Mouse (Mus musculus) macrophage (primary cell): ENCODE data around the gene Rffl. TPM values are rescaled to one million over a fixed set of nuclear protein-coding genes. Genes with fewer than 3 reads are reported as not detected.
"Not testable (repeated sequence)": the region's sequence is repeated elsewhere in the genome, so short reads cannot be mapped to it uniquely, and the experiment has no call there.

Source experiments
- H3K27ac ChIP-seq: fragments of 350-480 bp; formaldehyde crosslinking; 2 replicates; pipeline ENCODE4 v1.9.0; 2021
- H3K36me3 ChIP-seq: fragments of 350-480 bp; formaldehyde crosslinking; 2 replicates; pipeline ENCODE4 v1.9.0; 2021; ENCODE audit errors: inconsistent target
- H3K4me3 ChIP-seq: fragments of 350-480 bp; formaldehyde crosslinking; 2 replicates; pipeline ENCODE4 v1.9.0; 2021; ENCODE audit errors: inconsistent target
- H3K79me2 ChIP-seq: fragments of 350-480 bp; formaldehyde crosslinking; 2 replicates; pipeline ENCODE4 v1.9.0; 2021; ENCODE audit errors: inconsistent target
- whole genome bisulfite sequencing: methylation state at CpG from one replicate; pipeline ENCODE4 v1.1.7; 2026; ENCODE audit warnings: inconsistent platforms; ENCODE audit not compliant: missing documents; 5-methylcytosine and 5-hydroxymethylcytosine counted together
- polyA plus RNA-seq: library from polyadenylated mRNA; stranded (reverse); fragments of 250-400 nt; gene quantifications from 3 replicates; pipeline ENCODE4 v1.2.4, GENCODE M21; 2018; ENCODE audit warnings: inconsistent platforms

Rffl gene
- polyA plus RNA-seq, 1 experiment from 2014 or later: 5.0 TPM

DNA sequence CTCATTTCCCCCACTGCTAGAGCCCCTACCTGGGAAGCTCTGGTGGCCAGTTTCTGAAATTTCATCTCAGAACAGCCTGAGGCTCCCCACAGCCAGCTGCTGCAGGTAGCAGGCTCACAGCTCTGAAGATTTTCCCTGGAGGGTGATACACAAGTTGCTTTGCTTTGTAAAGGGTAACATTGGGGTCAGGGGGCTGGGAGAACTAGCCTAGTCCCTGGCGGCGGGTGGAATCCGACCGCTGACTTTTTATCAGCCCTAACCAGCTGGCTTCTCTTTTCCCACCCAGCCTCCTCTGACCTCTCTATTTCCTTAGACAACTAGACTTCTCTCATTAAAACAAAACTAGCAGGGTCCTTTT lies 25.0 kb downstream of the Rffl start:
- H3K27ac ChIP-seq: 0 out of 2 replicates have a peak overlapping the region, but pooled peaks have one; percentile 36
- H3K4me3 ChIP-seq: peak overlapping the region; percentile 23; the same call in 1 of the 2 replicates
- H3K36me3 ChIP-seq: no peaks in the 10 kb centered on the region
- WGBS: 19% methylated on average over 4 of the region's 4 CpGs
- H3K79me2 ChIP-seq: peaks cover 13% of the 10 kb centered on the region; the same call in 1 of the 2 replicates

DNA sequence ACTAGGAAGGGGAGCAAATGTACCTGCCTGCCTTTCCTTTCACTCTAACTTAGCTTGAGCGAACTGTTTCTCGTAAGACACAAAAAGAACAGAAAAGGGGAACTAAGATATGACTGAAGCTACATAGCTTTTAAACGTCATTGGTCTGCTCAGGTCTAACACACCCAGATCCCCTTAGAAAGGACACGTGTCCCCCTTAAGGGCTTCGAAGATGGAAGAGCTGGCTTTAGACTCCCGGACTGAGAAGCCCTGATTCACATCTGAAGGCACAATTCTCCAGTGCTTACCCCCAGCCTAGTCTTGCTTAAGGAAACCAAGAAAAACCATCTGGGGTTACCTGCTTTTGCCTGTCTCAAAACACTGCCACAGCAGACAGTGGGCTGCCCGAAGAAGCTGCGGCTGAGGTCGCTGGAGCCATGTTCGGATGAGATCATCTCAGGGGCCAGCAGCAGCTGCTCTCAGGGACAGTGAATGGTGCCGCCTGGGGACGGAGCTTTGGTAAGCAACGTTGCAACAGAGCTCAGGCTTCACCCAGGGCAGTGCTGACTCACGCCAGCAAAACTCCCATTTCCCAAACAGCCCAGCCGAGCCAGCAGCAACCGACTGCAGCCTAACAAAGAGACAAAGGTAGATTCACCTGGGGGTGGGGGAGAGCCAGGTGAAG lies 25.5 kb downstream of the Rffl start:
- peaks cover 12% of the 10 kb centered on the region; the same call in 1 of the 2 replicates for H3K79me2 ChIP-seq
- peak overlapping the region; percentile 23 for H3K4me3 ChIP-seq
- peak overlapping the region; percentile 36 for H3K27ac ChIP-seq
- H3K36me3 ChIP-seq: no peaks in the 10 kb centered on the region
- 5% methylated on average over 15 of the region's 16 CpGs for WGBS

DNA sequence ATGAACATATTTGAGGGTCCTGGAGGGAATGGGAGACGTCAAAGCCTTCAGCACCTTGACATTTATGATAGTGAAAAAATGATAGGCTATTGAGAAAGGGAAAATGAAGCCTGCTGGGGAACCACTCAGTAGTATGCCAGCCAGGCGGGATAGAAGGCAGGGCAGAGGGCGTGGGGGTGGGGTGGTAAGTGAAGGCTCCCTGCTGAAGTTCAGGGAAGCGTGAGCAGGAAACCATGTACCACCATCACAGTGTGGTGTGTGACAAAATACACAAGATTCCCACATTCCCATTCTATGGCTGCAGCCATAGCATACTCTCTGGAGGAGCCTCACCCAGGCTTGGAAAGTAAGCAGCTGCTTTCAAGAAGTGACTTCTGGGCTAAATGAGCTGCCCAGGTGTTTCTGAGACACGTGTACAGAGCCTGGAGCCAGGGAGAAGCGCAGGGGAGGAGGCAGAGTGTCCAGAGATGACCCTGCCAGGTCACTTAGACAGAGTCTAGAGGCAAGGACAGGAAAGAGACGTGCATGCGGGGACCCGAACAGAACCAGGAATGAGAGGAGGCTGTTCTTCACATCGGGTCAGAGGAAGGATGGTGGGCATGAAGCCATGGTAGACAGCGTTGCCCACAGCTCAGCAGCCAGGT lies 26.1 kb downstream of the Rffl start:
- Histone ChIP-seq H3K36me3 (no peaks in the 10 kb centered on the region), H3K27ac (no peak overlapping the region)
- WGBS: 52% methylated on average over 11 of the region's 11 CpGs

DNA sequence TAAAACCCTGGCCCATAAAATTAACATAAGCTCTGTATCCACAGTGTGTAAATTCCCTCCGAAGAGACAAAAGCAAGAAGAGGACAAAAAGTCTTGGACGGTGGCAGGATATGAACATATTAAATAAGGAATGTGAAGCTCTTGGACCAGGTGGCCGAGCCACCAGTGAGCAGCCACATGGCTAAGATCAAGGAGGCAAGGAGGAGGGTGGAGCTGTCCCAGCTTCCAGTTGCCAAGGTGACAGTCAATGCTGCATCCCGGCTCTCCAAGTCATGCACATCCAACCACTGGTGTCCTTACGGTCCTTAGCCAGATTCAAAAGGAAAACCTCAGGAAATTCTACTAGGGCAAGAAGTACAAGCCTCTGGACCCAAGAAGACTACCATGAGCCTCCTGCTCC lies 32.5 kb downstream of the Rffl start:
- H3K36me3 ChIP-seq: no peaks in the 10 kb centered on the region
- WGBS: 98% methylated on average over 5 of the region's 5 CpGs
- peaks cover 21% of the 10 kb centered on the region; the same call in 1 of the 2 replicates for H3K79me2 ChIP-seq
- no peak overlapping the region for H3K4me3 ChIP-seq
- no peak overlapping the region for H3K27ac ChIP-seq

More for the DNA sequence above, 26.1 kb downstream of the Rffl start:
- Histone ChIP-seq H3K79me2 (peaks cover 8% of the 10 kb centered on the region; the same call in 1 of the 2 replicates), H3K4me3 (peak overlapping the region; percentile 23; the same call in 1 of the 2 replicates)

DNA sequence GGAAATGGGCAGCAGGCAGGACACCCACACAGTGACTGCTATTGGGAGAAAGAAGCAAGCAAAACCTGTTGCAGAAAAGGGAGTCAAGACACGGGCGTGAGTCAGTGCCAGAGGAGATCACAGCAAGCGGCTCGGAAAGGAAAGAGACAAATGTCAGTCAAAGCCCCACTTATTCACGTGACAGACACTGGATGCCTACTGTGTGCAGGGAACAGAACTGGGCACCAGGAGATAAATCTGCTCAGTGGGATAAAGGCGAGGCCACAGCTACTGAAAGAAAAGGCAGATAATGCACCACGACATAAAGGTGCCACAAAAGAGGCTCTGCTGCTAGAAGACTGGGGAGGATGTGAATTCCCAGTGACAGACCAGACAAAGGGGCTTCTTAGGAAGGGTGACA lies 33.2 kb downstream of the Rffl start:
- peaks cover 21% of the 10 kb centered on the region; the same call in 1 of the 2 replicates for H3K79me2 ChIP-seq
- H3K36me3 ChIP-seq: no peaks in the 10 kb centered on the region
- no peak overlapping the region for H3K4me3 ChIP-seq
- WGBS: 92% methylated on average over 7 of the region's 7 CpGs
- no peak overlapping the region for H3K27ac ChIP-seq

DNA sequence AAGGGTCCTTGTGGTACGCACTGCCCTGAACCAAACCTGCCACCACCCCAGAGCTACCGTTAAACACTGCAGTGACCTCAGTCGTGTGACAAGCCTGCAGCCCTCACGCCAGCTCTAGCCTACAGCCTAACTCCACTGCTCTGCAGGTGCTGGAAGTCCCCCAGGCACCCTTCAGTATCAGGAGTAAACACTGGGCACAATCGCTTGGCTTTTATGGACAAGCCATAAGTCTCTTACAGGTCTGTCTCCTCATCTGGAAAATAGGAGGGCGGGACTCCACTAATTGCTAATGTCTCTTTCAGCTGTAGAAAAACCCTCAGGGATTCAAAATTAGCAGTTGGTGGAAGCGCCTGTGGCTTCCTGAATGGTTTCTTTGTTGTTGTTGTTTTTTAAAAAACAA lies 33.8 kb downstream of the Rffl start:
- H3K4me3 ChIP-seq: no peak overlapping the region
- WGBS: 95% methylated on average over 7 of the region's 7 CpGs

DNA sequence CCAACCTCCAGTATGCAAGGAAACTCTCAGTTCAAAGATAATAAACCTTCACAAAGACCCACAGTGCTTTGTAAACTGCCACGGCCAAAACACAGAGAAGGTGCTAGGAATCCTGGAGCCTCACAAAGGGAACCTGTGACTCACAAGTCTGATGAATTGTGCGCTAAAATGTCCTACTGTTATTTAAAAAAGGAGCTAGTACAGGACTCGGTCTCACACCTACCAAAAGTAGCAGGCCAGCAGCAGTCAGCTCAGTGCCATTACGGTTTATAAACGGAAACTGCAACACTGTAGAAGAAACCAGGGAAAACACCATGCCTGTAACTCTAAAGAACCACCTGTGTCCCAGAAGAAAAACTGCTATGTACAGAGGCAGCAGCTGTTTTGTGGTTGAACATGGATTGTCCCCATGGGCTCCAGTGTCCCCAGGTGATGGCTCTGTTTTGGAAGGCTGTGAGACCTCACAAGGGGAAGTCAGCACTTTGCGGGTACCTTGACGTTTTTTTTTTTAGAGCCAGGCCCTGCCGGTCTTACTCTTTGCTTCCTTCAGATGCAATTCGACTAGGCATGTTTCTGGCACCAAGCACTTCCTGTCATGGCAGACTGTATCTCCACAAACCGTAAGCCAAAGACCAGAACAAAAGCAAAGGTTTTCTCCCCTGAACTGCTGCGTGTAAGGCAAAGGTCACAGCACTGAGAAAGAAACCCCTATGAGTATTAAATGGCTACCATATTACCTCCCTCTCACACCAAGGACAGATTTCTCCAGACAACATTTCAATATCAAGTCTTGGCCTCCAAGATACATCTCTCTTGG lies 35.2 kb downstream of the Rffl start:
- no peak overlapping the region for H3K27ac ChIP-seq
- H3K79me2 ChIP-seq: peaks cover 21% of the 10 kb centered on the region; the same call in 1 of the 2 replicates
- no peak overlapping the region for H3K4me3 ChIP-seq
- 87% methylated on average over 11 of the region's 11 CpGs for WGBS
- no peaks in the 10 kb centered on the region for H3K36me3 ChIP-seq

More for the DNA sequence above, 33.8 kb downstream of the Rffl start:
- Histone ChIP-seq H3K27ac (no peak overlapping the region), H3K36me3 (no peaks in the 10 kb centered on the region), H3K79me2 (peaks cover 21% of the 10 kb centered on the region; the same call in 1 of the 2 replicates)

DNA sequence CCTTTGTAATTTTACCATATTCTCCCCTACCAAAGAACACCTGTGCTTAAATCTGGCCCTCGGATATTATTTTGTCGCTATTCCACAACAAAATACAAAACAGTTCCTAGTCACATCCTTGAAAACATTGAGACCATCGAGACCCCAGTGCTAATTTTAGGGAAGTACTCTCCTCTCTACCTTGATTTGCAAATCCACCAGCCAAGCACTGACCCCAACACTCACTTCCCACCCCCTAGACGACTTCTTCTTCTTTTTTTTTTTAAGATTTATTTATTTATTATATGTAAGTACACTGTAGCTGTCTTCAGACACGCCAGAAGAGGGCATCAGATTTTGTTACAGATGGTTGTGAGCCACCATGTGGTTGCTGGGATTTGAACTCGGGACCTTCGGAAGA lies 36.7 kb downstream of the Rffl start:
- WGBS: 56% methylated on average over 7 of the region's 7 CpGs
- not testable (repeated sequence) for H3K4me3 ChIP-seq, H3K27ac ChIP-seq, H3K36me3 ChIP-seq
- H3K79me2 ChIP-seq: peaks cover 19% of the 10 kb centered on the region; the same call in 1 of the 2 replicates

DNA sequence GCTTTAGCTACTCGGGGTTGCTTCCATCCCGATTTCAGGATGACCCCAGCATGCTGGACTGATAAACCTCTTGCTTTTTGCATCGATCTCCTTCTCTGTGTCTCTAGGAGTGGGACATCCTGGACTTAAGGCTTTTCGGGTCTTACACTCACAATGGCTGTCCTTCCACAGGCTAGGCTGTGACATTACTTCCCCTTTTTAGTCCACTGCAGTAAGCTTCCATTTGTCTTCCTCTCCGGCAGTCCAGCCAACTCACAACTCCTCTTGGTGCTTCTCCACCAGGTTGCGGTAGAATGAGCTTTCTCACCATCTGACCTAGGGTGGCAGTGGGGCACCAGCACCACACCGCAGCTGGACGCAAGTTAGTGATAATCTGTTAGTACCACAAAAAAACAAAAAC lies 37.1 kb downstream of the Rffl start:
- 52% methylated on average over 8 of the region's 8 CpGs for WGBS
- no peak overlapping the region for H3K27ac ChIP-seq

DNA sequence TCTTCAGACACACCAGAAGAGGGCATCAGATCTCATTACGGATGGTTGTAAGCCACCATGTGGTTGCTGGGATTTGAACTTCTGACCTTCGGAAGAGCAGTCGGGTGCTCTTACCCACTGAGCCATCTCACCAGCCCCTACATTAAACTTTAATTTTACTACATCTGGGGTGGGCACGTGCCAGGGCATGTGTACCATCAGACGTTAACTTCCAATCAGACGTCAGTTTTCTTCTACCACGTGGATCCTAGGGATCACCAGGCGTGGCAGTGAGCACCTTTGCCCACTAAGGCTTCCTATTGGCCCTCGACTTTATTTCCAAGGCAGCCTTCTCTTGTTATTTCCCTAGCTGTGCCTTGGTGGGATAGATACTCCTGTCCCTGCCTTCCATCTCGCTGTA lies 38.6 kb downstream of the Rffl start:
- not testable (repeated sequence) for H3K27ac ChIP-seq, H3K4me3 ChIP-seq, H3K36me3 ChIP-seq, H3K79me2 ChIP-seq
- WGBS: 98% methylated on average over 9 of the region's 10 CpGs

More for the DNA sequence above, 37.1 kb downstream of the Rffl start:
- H3K36me3 ChIP-seq: no peaks in the 10 kb centered on the region
- peaks cover 15% of the 10 kb centered on the region; the same call in 1 of the 2 replicates for H3K79me2 ChIP-seq
- H3K4me3 ChIP-seq: no peak overlapping the region

DNA sequence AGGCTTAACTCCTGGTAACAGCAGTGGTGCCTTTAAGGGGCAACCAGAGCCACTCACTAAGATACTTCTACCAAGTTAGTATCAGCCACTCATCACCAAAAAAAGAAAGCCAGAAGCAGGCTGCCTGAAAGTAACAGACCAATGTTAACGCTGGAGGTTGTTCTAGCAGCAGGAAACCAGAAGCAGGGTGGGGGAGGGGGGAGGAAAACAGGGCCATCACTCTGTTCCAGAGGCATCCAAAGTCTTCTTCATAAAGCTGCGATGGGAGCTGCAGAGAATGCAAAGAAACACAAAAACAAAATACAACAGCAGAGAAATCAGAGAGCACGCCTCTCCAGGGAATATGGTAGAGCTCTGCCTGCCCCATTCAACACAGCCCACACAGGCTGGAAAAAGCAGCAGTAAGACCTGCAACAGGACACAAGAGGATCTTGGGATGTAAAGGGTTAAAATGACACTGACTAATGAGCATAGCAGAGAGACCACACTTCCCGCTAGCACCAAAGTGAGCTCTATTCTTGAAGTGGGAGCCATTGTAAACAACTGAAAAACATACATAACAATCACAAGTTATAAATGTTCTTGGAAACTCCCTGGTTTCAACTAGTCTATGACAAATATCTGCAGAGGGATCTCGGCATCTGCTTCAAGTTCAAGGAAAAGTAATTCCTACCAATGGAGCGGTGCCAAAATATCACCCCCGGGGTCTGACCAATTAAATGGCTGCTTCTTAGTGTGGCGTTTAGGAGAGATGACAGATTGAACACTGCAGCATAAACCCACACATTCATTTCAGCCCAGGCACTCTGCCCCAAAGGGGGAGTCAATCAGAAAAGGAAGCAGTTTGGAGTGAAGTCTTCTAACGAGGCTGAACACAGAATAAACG lies 39.8 kb downstream of the Rffl start:
- no peaks in the 10 kb centered on the region; the same call in 1 of the 2 replicates for H3K79me2 ChIP-seq
- 73% methylated on average over 10 of the region's 10 CpGs for WGBS
- no peaks in the 10 kb centered on the region for H3K36me3 ChIP-seq
- H3K27ac ChIP-seq: no peak overlapping the region
- no peak overlapping the region for H3K4me3 ChIP-seq

DNA sequence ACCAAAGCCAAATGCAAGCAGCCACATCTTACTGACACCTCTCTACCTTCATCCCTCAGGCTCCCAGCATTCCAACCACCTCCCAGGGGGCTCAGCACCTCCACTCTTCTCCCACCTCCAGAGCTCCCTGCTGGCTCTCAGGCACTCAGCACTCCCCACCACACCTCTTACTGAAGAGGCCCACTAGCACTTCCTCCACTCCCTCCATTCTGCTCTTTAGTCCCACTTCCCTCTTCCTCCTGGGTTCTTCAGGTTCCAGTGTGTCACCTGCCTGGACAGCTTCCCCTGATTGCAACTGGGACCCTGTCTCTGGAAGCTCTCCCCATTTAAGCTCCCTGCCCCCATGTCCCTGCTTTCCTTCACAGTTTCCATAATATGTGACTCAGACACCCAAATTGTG lies 44.2 kb downstream of the Rffl start:
- Histone ChIP-seq H3K4me3 (no peak overlapping the region), H3K79me2 (no peaks in the 10 kb centered on the region), H3K27ac (no peak overlapping the region), H3K36me3 (no peaks in the 10 kb centered on the region)

DNA sequence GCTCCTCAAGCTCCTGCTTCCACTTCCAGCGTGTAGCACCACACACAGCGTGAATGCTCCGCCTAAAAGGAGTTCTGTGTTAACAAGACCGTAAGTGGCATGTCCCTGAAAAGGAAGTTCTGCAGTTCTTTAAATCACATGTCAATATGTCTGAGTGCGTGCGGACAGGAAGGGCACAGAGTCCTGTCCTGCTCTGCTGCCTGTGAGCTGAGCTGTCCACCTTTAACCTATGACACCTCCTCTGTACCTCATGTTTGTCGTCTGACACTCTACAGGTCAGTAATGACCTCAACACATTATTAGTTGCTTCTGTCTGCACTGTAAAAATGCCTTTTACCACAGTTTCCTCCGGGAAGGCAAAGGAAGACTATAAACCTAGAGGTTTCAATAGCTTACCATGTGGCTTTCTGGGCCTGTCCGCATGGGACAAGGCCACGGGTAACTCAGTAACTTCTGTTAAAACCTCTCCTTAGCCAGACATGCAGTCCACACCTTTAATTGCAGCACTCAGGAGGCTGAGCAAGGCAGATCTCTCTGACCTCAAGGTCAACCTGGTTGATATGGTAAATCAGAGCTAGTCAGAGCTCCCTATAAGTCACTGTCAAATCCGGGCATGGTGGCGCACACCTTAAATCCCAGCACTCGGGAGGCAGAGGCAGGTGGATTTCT lies 50.1 kb downstream of the Rffl start:
- WGBS: 78% methylated on average over 13 of the region's 13 CpGs
- 0 out of 2 replicates have a peak, but pooled peaks cover 5% of the 10 kb centered on the region for H3K36me3 ChIP-seq
- H3K27ac ChIP-seq: no peak overlapping the region

More for the DNA sequence above, 50.1 kb downstream of the Rffl start:
- H3K4me3 ChIP-seq: no peak overlapping the region
- H3K79me2 ChIP-seq: no peaks in the 10 kb centered on the region
